Mouse (Mus musculus): ENCODE results near the gene Pigt.

Gene Pigt

GRCm38 (mm10) chr2:164520782-164521181, 23.5 kb downstream of the Pigt start:
- DNase-seq (ENCODE audit: low spot score in 2 of 2), result peak in 1 of 2 experiments; percentile 23

- peak in 1 of 2 experiments; percentile 15 for DNase-seq (ENCODE audit: low spot score in 2 of 2)
Measured at GRCm38 (mm10) chr2:164521841-164522240, 24.5 kb downstream of the Pigt start.

GRCm38 (mm10) chr2:164522280-164522679, 25.0 kb downstream of the Pigt start:
- DNase-seq (ENCODE audit: low spot score in 2 of 2), result no peak

GRCm38 (mm10) chr2:164523301-164523773, 26.0 kb downstream of the Pigt start:
- no peak for DNase-seq (ENCODE audit: low spot score in 2 of 2)

GRCm38 (mm10) chr2:164528557-164528956, 31.2 kb downstream of the Pigt start:
- no peak for DNase-seq (ENCODE audit: low spot score in 2 of 2)

- DNase-seq (ENCODE audit: low spot score in 2 of 2), result peak in 1 of 2 experiments; percentile 83
Measured at GRCm38 (mm10) chr2:164531169-164531568, 33.8 kb downstream of the Pigt start.

- no peak for DNase-seq (ENCODE audit: low spot score in 2 of 2)
Measured at GRCm38 (mm10) chr2:164534315-164534714, 37.0 kb downstream of the Pigt start.

GRCm38 (mm10) chr2:164537003-164537402, 39.7 kb downstream of the Pigt start:
- DNase-seq (ENCODE audit: low spot score in 2 of 2), result no peak

- no peak for DNase-seq (ENCODE audit: low spot score in 2 of 2)
Measured at GRCm38 (mm10) chr2:164540652-164541427, 43.5 kb downstream of the Pigt start.

GRCm38 (mm10) chr2:164542132-164542531, 44.8 kb downstream of the Pigt start:
- peak; percentile 35 to 81 for DNase-seq (ENCODE audit: low spot score in 2 of 2)

GRCm38 (mm10) chr2:164542598-164542997, 45.3 kb downstream of the Pigt start:
- no peak for DNase-seq (ENCODE audit: low spot score in 2 of 2)

- no peak for DNase-seq (ENCODE audit: low spot score in 2 of 2)
Measured at GRCm38 (mm10) chr2:164543745-164544144, 46.4 kb downstream of the Pigt start.

GRCm38 (mm10) chr2:164544454-164545097, 47.3 kb downstream of the Pigt start:
- DNase-seq (ENCODE audit: low spot score in 2 of 2), result no peak

- DNase-seq (ENCODE audit: low spot score in 2 of 2), result no peak
Measured at GRCm38 (mm10) chr2:164549338-164549737, 52.0 kb downstream of the Pigt start.

GRCm38 (mm10) chr2:164549963-164550894, 52.9 kb downstream of the Pigt start:
- peak; percentile 8 to 49 for DNase-seq (ENCODE audit: low spot score in 2 of 2)

GRCm38 (mm10) chr2:164550895-164551269, 53.6 kb downstream of the Pigt start:
- DNase-seq (ENCODE audit: low spot score in 2 of 2), result no peak

- DNase-seq (ENCODE audit: low spot score in 2 of 2), result no peak
Measured at GRCm38 (mm10) chr2:164551502-164551901, 54.2 kb downstream of the Pigt start.

Measured in left cerebral cortex, adult 9 months (tissue).